Mouse (Mus musculus) lung, embryonic 14.5 days (tissue): ENCODE measurements around the gene Limd1. TPM values are rescaled to one million over a fixed set of nuclear protein-coding genes. Genes with fewer than 3 reads are reported as not detected.
A peak's percentile ranks its signal among the peaks of the same experiment; 100 is the strongest.
"Not testable (repeated sequence)": the region's sequence is repeated elsewhere in the genome, so short reads cannot be mapped to it uniquely, and the experiment has no call there.

Source experiments
- ATAC-seq: fragments of 200-750 bp; cut with Nextera tagmentation; 2 replicates; pipeline ENCODE4 v1.8.0; 2017; ENCODE audit warnings: mild to moderate bottlenecking, moderate TSS enrichment, moderate library complexity; ENCODE audit not compliant: insufficient read depth
- DNase-seq: peaks from one replicate; pipeline ENCODE4 v3.0.0-alpha.2; 2015
- H3K27ac ChIP-seq: fragments of 300-500 bp; sonication (generic); 2 replicates; pipeline ENCODE4 v1.5.1; 2014; ENCODE audit warnings: low read depth, mild to moderate bottlenecking, moderate library complexity
- H3K27me3 ChIP-seq: fragments of 300-500 bp; sonication (generic); 2 replicates; pipeline ENCODE4 v1.6.1; 2014; ENCODE audit warnings: low read length, control low read depth; ENCODE audit not compliant: insufficient read depth
- H3K36me3 ChIP-seq: fragments of 300-500 bp; sonication (generic); 2 replicates; pipeline ENCODE4 v1.6.1; 2014; ENCODE audit warnings: control low read depth; ENCODE audit not compliant: insufficient read depth
- H3K4me1 ChIP-seq: fragments of 300-500 bp; sonication (generic); 2 replicates; pipeline ENCODE4 v1.6.1; 2014; ENCODE audit warnings: antibody characterized with exemption, control low read depth; ENCODE audit not compliant: insufficient read depth
- H3K4me2 ChIP-seq: fragments of 300-500 bp; sonication (generic); 2 replicates; pipeline ENCODE4 v1.6.1; 2014; ENCODE audit warnings: mild to moderate bottlenecking
- H3K4me3 ChIP-seq: fragments of 300-500 bp; sonication (generic); 2 replicates; pipeline ENCODE4 v1.5.1; 2014; ENCODE audit warnings: low read depth, low read length
- H3K9ac ChIP-seq: fragments of 300-500 bp; sonication (generic); 2 replicates; pipeline ENCODE4 v1.6.1; 2014
- H3K9me3 ChIP-seq: fragments of 300-500 bp; sonication (generic); 2 replicates; pipeline ENCODE4 v1.6.1; 2016; ENCODE audit warnings: low read depth, low read length, control low read depth
- CTCF ChIP-seq: IDR thresholded peaks from 2 replicates; pipeline ENCODE4 v1.5.1; 2016; ENCODE audit warnings: antibody characterized with exemption, low read depth
- WGBS: fragments of 180-500 bp; shearing (Covaris S2); extraction: QIAGEN DNeasy Blood & Tissue Kit; methylation state at CpG from one replicate; pipeline ENCODE4 v1.1.7; 2014; 5-methylcytosine and 5-hydroxymethylcytosine counted together
- polyA plus RNA-seq: library from polyadenylated mRNA; unstranded; fragments of >200 nt; fragmentation: Nextera tagmentation; extraction: Ambion mirVana; gene quantifications from 2 replicates; pipeline ENCODE4 v1.2.1, GENCODE M21; 2014

Gene Limd1
- polyA plus RNA-seq, result 68.2 and 69.7 TPM in 2 replicates

GRCm38 (mm10) chr9:123478586-123479195 is at the start of gene Limd1:
Gene Limd1 (plus strand): TSS chr9:123478706.
- ATAC-seq (peak; percentile 87), DNase-seq (peak; percentile 83)
- H3K9ac ChIP-seq, result peak within 1 kb of the TSS; percentile 76
- TF ChIP-seq CTCF, result no peak
- WGBS, result under 1% methylated on average over 44 of the region's 57 CpGs
- no peaks in the 10 kb centered on the region for H3K9me3 ChIP-seq
- H3K4me3 ChIP-seq, result peak within 1 kb of the TSS; percentile 70
- H3K4me2 ChIP-seq, result peak within 1 kb of the TSS; percentile 98
- H3K36me3 ChIP-seq, result peaks cover 21% of the 10 kb centered on the region
- H3K27me3 ChIP-seq, result no peaks in the 10 kb centered on the region
- peaks cover 31% of the 10 kb centered on the region for H3K4me1 ChIP-seq
- H3K27ac ChIP-seq, result peak within 1 kb of the TSS; percentile 90

GRCm38 (mm10) chr9:123429863-123430262 is 48.6 kb upstream of the Limd1 start:
- WGBS, result 86% methylated on average over 4 of the region's 4 CpGs
- no peak for ATAC-seq
- DNase-seq, result no peak

GRCm38 (mm10) chr9:123430973-123431372 is 47.5 kb upstream of the Limd1 start:
- peak; percentile 21; the same call in 1 of the 2 replicates for ATAC-seq

More at GRCm38 (mm10) chr9:123429863-123430262, 48.6 kb upstream of the Limd1 start:
- no peak overlapping the region for H3K4me3 ChIP-seq
- peaks cover 13% of the 10 kb centered on the region for H3K36me3 ChIP-seq
- no peaks in the 10 kb centered on the region for H3K27me3 ChIP-seq
- H3K9me3 ChIP-seq, result no peaks in the 10 kb centered on the region
- H3K4me1 ChIP-seq, result peaks cover 11% of the 10 kb centered on the region; the same call in 1 of the 2 replicates
- no peak overlapping the region for H3K9ac ChIP-seq
- TF ChIP-seq CTCF, result no peak
- H3K4me2 ChIP-seq, result no peak overlapping the region
- H3K27ac ChIP-seq, result no peak overlapping the region; the same call in 1 of the 2 replicates

GRCm38 (mm10) chr9:123438223-123438622 is 40.3 kb upstream of the Limd1 start:
- WGBS, result 71% methylated on average over 2 of the region's 2 CpGs
- Histone ChIP-seq H3K9me3 (no peaks in the 10 kb centered on the region), H3K27me3 (no peaks in the 10 kb centered on the region), H3K36me3 (peaks cover 37% of the 10 kb centered on the region), H3K9ac (no peak overlapping the region), H3K27ac (no peak overlapping the region), H3K4me1 (no peaks in the 10 kb centered on the region; the same call in 1 of the 2 replicates), H3K4me3 (no peak overlapping the region), H3K4me2 (no peak overlapping the region)
- no peak for ATAC-seq
- TF ChIP-seq CTCF, result no peak
- DNase-seq, result no peak

More at GRCm38 (mm10) chr9:123430973-123431372, 47.5 kb upstream of the Limd1 start:
- DNase-seq, result peak; percentile 56
- Histone ChIP-seq H3K9me3 (no peaks in the 10 kb centered on the region), H3K27ac (peak overlapping the region; percentile 83; the same call in 1 of the 2 replicates), H3K9ac (no peak overlapping the region), H3K36me3 (peaks cover 11% of the 10 kb centered on the region; the same call in 1 of the 2 replicates), H3K27me3 (no peaks in the 10 kb centered on the region), H3K4me3 (no peak overlapping the region), H3K4me2 (no peak overlapping the region), H3K4me1 (peaks cover 11% of the 10 kb centered on the region; the same call in 1 of the 2 replicates)
- no peak for TF ChIP-seq CTCF

- H3K4me1 ChIP-seq, result no peaks in the 10 kb centered on the region
- ATAC-seq, result peak; percentile 65; the same call in 1 of the 2 replicates
- H3K4me2 ChIP-seq, result no peak overlapping the region
- peak; percentile 80 for DNase-seq
- WGBS, result 39% methylated on average over 5 of the region's 5 CpGs
- peaks cover 37% of the 10 kb centered on the region for H3K36me3 ChIP-seq
- H3K9me3 ChIP-seq, result no peaks in the 10 kb centered on the region
- peak overlapping the region; percentile 19; the same call in 1 of the 2 replicates for H3K27ac ChIP-seq
- H3K27me3 ChIP-seq, result no peaks in the 10 kb centered on the region
- no peak overlapping the region for H3K9ac ChIP-seq
- TF ChIP-seq CTCF, result peak; percentile 18; the same call in 1 of the 2 replicates
- no peak overlapping the region for H3K4me3 ChIP-seq
Observed at GRCm38 (mm10) chr9:123440230-123441058, 38.1 kb upstream of the Limd1 start.

GRCm38 (mm10) chr9:123447101-123447500 is 31.4 kb upstream of the Limd1 start:
- not testable (repeated sequence) for H3K36me3 ChIP-seq, H3K9ac ChIP-seq, H3K9me3 ChIP-seq, H3K4me3 ChIP-seq, ATAC-seq, H3K4me2 ChIP-seq, H3K27me3 ChIP-seq, H3K27ac ChIP-seq, H3K4me1 ChIP-seq
- WGBS, result 98% methylated on average over 2 of the region's 3 CpGs
- peak; percentile 40 for DNase-seq
- 0 out of 2 replicates have a peak, but pooled peaks have one; percentile 21 for TF ChIP-seq CTCF

GRCm38 (mm10) chr9:123448594-123448993 is 29.9 kb upstream of the Limd1 start:
- ATAC-seq, result no peak
- no peaks in the 10 kb centered on the region for H3K4me1 ChIP-seq
- H3K9me3 ChIP-seq, result no peaks in the 10 kb centered on the region
- no peak overlapping the region for H3K27ac ChIP-seq
- H3K4me3 ChIP-seq, result no peak overlapping the region
- H3K36me3 ChIP-seq, result peaks cover 11% of the 10 kb centered on the region; the same call in 1 of the 2 replicates
- DNase-seq, result no peak
- H3K27me3 ChIP-seq, result no peaks in the 10 kb centered on the region
- no peak overlapping the region for H3K4me2 ChIP-seq
- TF ChIP-seq CTCF, result no peak
- H3K9ac ChIP-seq, result no peak overlapping the region
